Mouse (Mus musculus) testis, postnatal 10 days (tissue): ENCODE results near the gene Phb.

Source experiments
- DNase-seq: peaks from one replicate; pipeline ENCODE4 v3.0.0; 2021; ENCODE audit warnings: low spot score

The Phb gene

GRCm38 (mm10) chr11:95712563-95713224, 45.9 kb downstream of the Phb start, which contains the start of gene Zfp652:
TSS of gene Zfp652 (plus strand) at chr11:95712673.
- DNase-seq = peak; percentile 87

GRCm38 (mm10) chr11:95713225-95713810, 46.6 kb downstream of the Phb start:
- DNase-seq = peak; percentile 75

- DNase-seq = no peak
Measured at GRCm38 (mm10) chr11:95713811-95714241, 47.1 kb downstream of the Phb start.

- no peak for DNase-seq
Measured at GRCm38 (mm10) chr11:95714411-95714810, 47.7 kb downstream of the Phb start.

- DNase-seq = no peak
Measured at GRCm38 (mm10) chr11:95716136-95716535, 49.4 kb downstream of the Phb start.

GRCm38 (mm10) chr11:95719356-95719755, 52.6 kb downstream of the Phb start:
- no peak for DNase-seq

GRCm38 (mm10) chr11:95723287-95723686, 56.5 kb downstream of the Phb start, which contains the start of gene B130006D01Rik:
TSS of gene B130006D01Rik (plus strand) at chr11:95723587.
- DNase-seq = no peak

GRCm38 (mm10) chr11:95724466-95724865, 57.7 kb downstream of the Phb start:
- no peak for DNase-seq

GRCm38 (mm10) chr11:95726156-95726555, 59.4 kb downstream of the Phb start:
- no peak for DNase-seq

GRCm38 (mm10) chr11:95727947-95728346, 61.2 kb downstream of the Phb start:
- no peak for DNase-seq

- no peak for DNase-seq
Measured at GRCm38 (mm10) chr11:95728916-95729907, 62.5 kb downstream of the Phb start.
